Mouse (Mus musculus) heart, embryonic 10.5 days (tissue): ENCODE measurements around the gene Med13l. TPM values are rescaled to one million over a fixed set of nuclear protein-coding genes. Genes with fewer than 3 reads are reported as not detected.

ENCODE experiments used
- DNase-seq: peaks from one replicate; pipeline ENCODE4 v3.0.0-alpha.2; 2017; ENCODE audit warnings: low spot score
- H3K27ac ChIP-seq: fragments of 300-500 bp; sonication (generic); 2 replicates; pipeline ENCODE4 v1.5.1; 2016; ENCODE audit warnings: mild to moderate bottlenecking
- H3K27me3 ChIP-seq: fragments of 300-500 bp; sonication (generic); 2 replicates; pipeline ENCODE4 v1.6.1; 2016; ENCODE audit warnings: mild to moderate bottlenecking; ENCODE audit not compliant: poor library complexity, insufficient read depth, severe bottlenecking
- H3K36me3 ChIP-seq: fragments of 300-500 bp; sonication (generic); 2 replicates; pipeline ENCODE4 v1.6.1; 2016; ENCODE audit warnings: mild to moderate bottlenecking, moderate library complexity
- H3K4me1 ChIP-seq: fragments of 300-500 bp; sonication (generic); 2 replicates; pipeline ENCODE4 v1.6.1; 2016; ENCODE audit warnings: mild to moderate bottlenecking
- H3K4me3 ChIP-seq: fragments of 300-500 bp; sonication (generic); 2 replicates; pipeline ENCODE4 v1.5.1; 2016; ENCODE audit warnings: mild to moderate bottlenecking, moderate library complexity
- H3K9me3 ChIP-seq: fragments of 300-500 bp; sonication (generic); 2 replicates; pipeline ENCODE4 v1.6.1; 2016; ENCODE audit warnings: mild to moderate bottlenecking, moderate library complexity
- WGBS: fragments of 180-500 bp; shearing (Covaris S2); methylation state at CpG from one replicate; pipeline ENCODE4 v1.1.7; 2016; 5-methylcytosine and 5-hydroxymethylcytosine counted together
- polyA plus RNA-seq: library from polyadenylated mRNA; unstranded; fragments of >200 nt; fragmentation: Nextera tagmentation; extraction: Ambion mirVana; gene quantifications from 2 replicates; pipeline ENCODE4 v1.2.1, GENCODE M21; 2016

The Med13l gene
- polyA plus RNA-seq: 9.0 and 10.0 TPM in 2 replicates

GRCm38 (mm10) chr5:118560385-118561085 is at the start of gene Med13l:
Gene Med13l (plus strand): TSS chr5:118560679.
- Histone ChIP-seq H3K4me3 (peak within 1 kb of the TSS; percentile 86), H3K27ac (peak within 1 kb of the TSS; percentile 97), H3K27me3 (peaks cover 4% of the 10 kb centered on the region; the same call in 1 of the 2 replicates), H3K9me3 (no peaks in the 10 kb centered on the region), H3K36me3 (no peaks in the 10 kb centered on the region), H3K4me1 (peaks cover 43% of the 10 kb centered on the region)
- DNase-seq: no peak
- 8% methylated on average over 92 of the region's 120 CpGs for WGBS

GRCm38 (mm10) chr5:118510969-118511368 is 49.5 kb upstream of the Med13l start:
- no peak overlapping the region for H3K4me3 ChIP-seq
- H3K27me3 ChIP-seq: peaks cover 19% of the 10 kb centered on the region
- no peaks in the 10 kb centered on the region for H3K9me3 ChIP-seq
- peaks cover 43% of the 10 kb centered on the region for H3K4me1 ChIP-seq
- 72% methylated on average over 4 of the region's 4 CpGs for WGBS
- no peaks in the 10 kb centered on the region for H3K36me3 ChIP-seq
- no peak overlapping the region for H3K27ac ChIP-seq
- DNase-seq: no peak

GRCm38 (mm10) chr5:118513005-118513404 is 47.5 kb upstream of the Med13l start:
- H3K27me3 ChIP-seq: peaks cover 19% of the 10 kb centered on the region
- peaks cover 54% of the 10 kb centered on the region for H3K4me1 ChIP-seq
- no peak overlapping the region for H3K27ac ChIP-seq
- no peaks in the 10 kb centered on the region for H3K9me3 ChIP-seq
- WGBS: 63% methylated on average over 1 of the region's 1 CpGs
- H3K4me3 ChIP-seq: 0 out of 2 replicates have a peak overlapping the region, but pooled peaks have one; percentile 59
- no peak for DNase-seq
- no peaks in the 10 kb centered on the region for H3K36me3 ChIP-seq

- Histone ChIP-seq H3K27ac (peak overlapping the region; percentile 67), H3K9me3 (no peaks in the 10 kb centered on the region), H3K27me3 (peaks cover 19% of the 10 kb centered on the region), H3K4me3 (peak overlapping the region; percentile 59), H3K36me3 (no peaks in the 10 kb centered on the region), H3K4me1 (peaks cover 60% of the 10 kb centered on the region)
- no peak for DNase-seq
- WGBS: 4% methylated on average over 43 of the region's 43 CpGs
These were observed 46.6 kb upstream of the Med13l start for GRCm38 (mm10) chr5:118513629-118514526.

GRCm38 (mm10) chr5:118514527-118514831 is 46.0 kb upstream of the Med13l start:
- Histone ChIP-seq H3K9me3 (no peaks in the 10 kb centered on the region), H3K4me1 (peaks cover 62% of the 10 kb centered on the region), H3K4me3 (peak overlapping the region; percentile 59), H3K27me3 (peaks cover 16% of the 10 kb centered on the region), H3K36me3 (no peaks in the 10 kb centered on the region), H3K27ac (peak overlapping the region; percentile 67)
- 17% methylated on average over 9 of the region's 9 CpGs for WGBS
- no peak for DNase-seq

- Histone ChIP-seq H3K4me1 (peaks cover 62% of the 10 kb centered on the region), H3K36me3 (no peaks in the 10 kb centered on the region), H3K27me3 (peaks cover 14% of the 10 kb centered on the region; the same call in 1 of the 2 replicates), H3K9me3 (no peaks in the 10 kb centered on the region), H3K4me3 (peak overlapping the region; percentile 59), H3K27ac (peak overlapping the region; percentile 67; the same call in 1 of the 2 replicates)
- no peak for DNase-seq
- 49% methylated on average over 5 of the region's 5 CpGs for WGBS
These were observed 45.6 kb upstream of the Med13l start for GRCm38 (mm10) chr5:118514842-118515241.

GRCm38 (mm10) chr5:118515280-118515721 is 45.2 kb upstream of the Med13l start:
- WGBS: 25% methylated on average over 11 of the region's 11 CpGs
- DNase-seq: no peak
- Histone ChIP-seq H3K36me3 (no peaks in the 10 kb centered on the region), H3K27ac (peak overlapping the region; percentile 42; the same call in 1 of the 2 replicates), H3K4me3 (peak overlapping the region; percentile 32), H3K27me3 (peaks cover 14% of the 10 kb centered on the region; the same call in 1 of the 2 replicates), H3K4me1 (peaks cover 62% of the 10 kb centered on the region), H3K9me3 (no peaks in the 10 kb centered on the region)

GRCm38 (mm10) chr5:118516066-118516465 is 44.4 kb upstream of the Med13l start:
- Histone ChIP-seq H3K4me1 (peaks cover 60% of the 10 kb centered on the region), H3K27ac (peak overlapping the region; percentile 42; the same call in 1 of the 2 replicates), H3K27me3 (peaks cover 16% of the 10 kb centered on the region; the same call in 1 of the 2 replicates), H3K36me3 (no peaks in the 10 kb centered on the region), H3K4me3 (no peak overlapping the region), H3K9me3 (no peaks in the 10 kb centered on the region)
- WGBS: 77% methylated on average over 6 of the region's 6 CpGs
- no peak for DNase-seq

- Histone ChIP-seq H3K9me3 (no peaks in the 10 kb centered on the region), H3K27me3 (peaks cover 18% of the 10 kb centered on the region; the same call in 1 of the 2 replicates), H3K4me1 (peaks cover 56% of the 10 kb centered on the region), H3K4me3 (no peak overlapping the region), H3K27ac (peak overlapping the region; percentile 42; the same call in 1 of the 2 replicates), H3K36me3 (no peaks in the 10 kb centered on the region)
- WGBS: 31% methylated on average over 6 of the region's 6 CpGs
- DNase-seq: no peak
These were observed 44.0 kb upstream of the Med13l start for GRCm38 (mm10) chr5:118516470-118516869.

GRCm38 (mm10) chr5:118520457-118520856 is 40.0 kb upstream of the Med13l start:
- 73% methylated on average over 3 of the region's 3 CpGs for WGBS
- DNase-seq: no peak
- H3K4me3 ChIP-seq: no peak overlapping the region
- H3K27me3 ChIP-seq: peaks cover 17% of the 10 kb centered on the region; the same call in 1 of the 2 replicates
- H3K27ac ChIP-seq: no peak overlapping the region
- H3K9me3 ChIP-seq: no peaks in the 10 kb centered on the region
- no peaks in the 10 kb centered on the region for H3K36me3 ChIP-seq
- peaks cover 25% of the 10 kb centered on the region for H3K4me1 ChIP-seq

- Histone ChIP-seq H3K4me3 (no peak overlapping the region), H3K27ac (no peak overlapping the region), H3K27me3 (peaks cover 35% of the 10 kb centered on the region; the same call in 1 of the 2 replicates), H3K36me3 (no peaks in the 10 kb centered on the region), H3K4me1 (peaks cover 15% of the 10 kb centered on the region), H3K9me3 (no peaks in the 10 kb centered on the region)
- WGBS: 81% methylated on average over 7 of the region's 7 CpGs
- no peak for DNase-seq
These were observed 36.1 kb upstream of the Med13l start for GRCm38 (mm10) chr5:118524400-118524799.

- Histone ChIP-seq H3K27me3 (peaks cover 42% of the 10 kb centered on the region; the same call in 1 of the 2 replicates), H3K4me1 (peaks cover 16% of the 10 kb centered on the region), H3K4me3 (no peak overlapping the region), H3K36me3 (no peaks in the 10 kb centered on the region), H3K27ac (no peak overlapping the region), H3K9me3 (no peaks in the 10 kb centered on the region)
- DNase-seq: no peak
- 76% methylated on average over 6 of the region's 6 CpGs for WGBS
These were observed 34.8 kb upstream of the Med13l start for GRCm38 (mm10) chr5:118525634-118526033.

- no peak for DNase-seq
- no peaks in the 10 kb centered on the region for H3K36me3 ChIP-seq
- H3K27me3 ChIP-seq: peaks cover 44% of the 10 kb centered on the region; the same call in 1 of the 2 replicates
- 60% methylated on average over 13 of the region's 13 CpGs for WGBS
- H3K27ac ChIP-seq: no peak overlapping the region
- peaks cover 16% of the 10 kb centered on the region for H3K4me1 ChIP-seq
- H3K4me3 ChIP-seq: no peak overlapping the region
- H3K9me3 ChIP-seq: no peaks in the 10 kb centered on the region
These were observed 34.0 kb upstream of the Med13l start for GRCm38 (mm10) chr5:118526504-118526903.
